Mouse (Mus musculus) C2C12 (cell line): ENCODE measurements at regions not wholly inside any gene's neighbourhood (a gene's known extent, or its start where the extent isn't known, plus 50 kb on each side); places are given as distances from the start of the nearest gene placed in this dataset.

Experiments
- CEBPB ChIP-seq: IDR thresholded peaks from one replicate; pipeline ENCODE4 v1.6.1; 2011; ENCODE audit warnings: low read depth, mild to moderate bottlenecking, control low read depth, moderate library complexity
- CTCF ChIP-seq: IDR thresholded peaks from one replicate; pipeline ENCODE4 v1.5.1; 2011; ENCODE audit not compliant: control insufficient read depth, insufficient read depth, insufficient read length
- FOSL1 ChIP-seq: IDR thresholded peaks from one replicate; pipeline ENCODE4 v1.8.0; 2011; ENCODE audit warnings: mild to moderate bottlenecking, low read length; ENCODE audit not compliant: poor library complexity, insufficient read depth, severe bottlenecking
- MAX ChIP-seq: IDR thresholded peaks from one replicate; pipeline ENCODE4 v1.6.1; 2011; ENCODE audit warnings: mild to moderate bottlenecking, control low read depth
- MYOD1 ChIP-seq: IDR thresholded peaks from one replicate; pipeline ENCODE4 v1.6.1; 2011; ENCODE audit warnings: low read depth; ENCODE audit not compliant: control insufficient read depth, insufficient read length
- USF1 ChIP-seq: IDR thresholded peaks from one replicate; pipeline ENCODE4 v1.6.1; 2011; ENCODE audit warnings: low read depth, mild to moderate bottlenecking, control low read depth, moderate library complexity

GRCm38 (mm10) chr4:34403061-34403460 is 147.7 kb upstream of the Akirin2 start:
- TF ChIP-seq CTCF: no peak
- TF ChIP-seq MAX: no peak
- TF ChIP-seq USF1: no peak
- no peak for TF ChIP-seq MYOD1
- no peak for TF ChIP-seq FOSL1
- TF ChIP-seq CEBPB: no peak
